Mouse (Mus musculus): ENCODE results near the gene Ddi2. TPM values are rescaled to one million over a fixed set of nuclear protein-coding genes. Genes with fewer than 3 reads are reported as not detected.

The Ddi2 gene
- total RNA-seq, 1 experiment from 2014 or later, result 30.6 TPM

- ATAC-seq (replicated peaks; ENCODE audit: low read depth, poor library complexity, severe bottlenecking), result no peak
These were observed 14.2 kb downstream of the Ddi2 start for GRCm38 (mm10) chr4:141708971-141709370.

GRCm38 (mm10) chr4:141708005-141708404 is 15.2 kb downstream of the Ddi2 start:
- ATAC-seq (replicated peaks; ENCODE audit: low read depth, poor library complexity, severe bottlenecking), result no peak

GRCm38 (mm10) chr4:141705331-141705730 is 17.9 kb downstream of the Ddi2 start:
- ATAC-seq (replicated peaks; ENCODE audit: low read depth, poor library complexity, severe bottlenecking), result no peak

- ATAC-seq (replicated peaks; ENCODE audit: low read depth, poor library complexity, severe bottlenecking), result no peak
These were observed 18.6 kb downstream of the Ddi2 start for GRCm38 (mm10) chr4:141704625-141705024.

GRCm38 (mm10) chr4:141694719-141695118 is 28.5 kb downstream of the Ddi2 start:
- no peak for ATAC-seq (replicated peaks; ENCODE audit: low read depth, poor library complexity, severe bottlenecking)

GRCm38 (mm10) chr4:141688505-141688904 is 34.7 kb downstream of the Ddi2 start:
- 0 out of 2 replicates have a peak, but pooled peaks have one; percentile 47 for ATAC-seq (replicated peaks; ENCODE audit: low read depth, poor library complexity, severe bottlenecking)

- ATAC-seq (replicated peaks; ENCODE audit: low read depth, poor library complexity, severe bottlenecking), result no peak
These were observed 36.7 kb downstream of the Ddi2 start for GRCm38 (mm10) chr4:141686525-141686924.

GRCm38 (mm10) chr4:141686093-141686492 is 37.1 kb downstream of the Ddi2 start:
- ATAC-seq (replicated peaks; ENCODE audit: low read depth, poor library complexity, severe bottlenecking), result no peak

GRCm38 (mm10) chr4:141685499-141685898 is 37.7 kb downstream of the Ddi2 start, which contains the start of gene Rsc1a1:
Gene Rsc1a1, minus strand, starts transcription at chr4:141685599.
- ATAC-seq (replicated peaks; ENCODE audit: low read depth, poor library complexity, severe bottlenecking), result no peak

GRCm38 (mm10) chr4:141682706-141683230 is 40.5 kb downstream of the Ddi2 start:
- ATAC-seq (replicated peaks; ENCODE audit: low read depth, poor library complexity, severe bottlenecking), result no peak

- ATAC-seq (replicated peaks; ENCODE audit: low read depth, poor library complexity, severe bottlenecking), result no peak
These were observed 41.5 kb downstream of the Ddi2 start for GRCm38 (mm10) chr4:141681767-141682166.

- no peak for ATAC-seq (replicated peaks; ENCODE audit: low read depth, poor library complexity, severe bottlenecking)
These were observed 42.3 kb downstream of the Ddi2 start for GRCm38 (mm10) chr4:141680892-141681291.

GRCm38 (mm10) chr4:141679016-141679415 is 44.2 kb downstream of the Ddi2 start:
- no peak for ATAC-seq (replicated peaks; ENCODE audit: low read depth, poor library complexity, severe bottlenecking)

GRCm38 (mm10) chr4:141676462-141676979 is 46.7 kb downstream of the Ddi2 start:
- ATAC-seq (replicated peaks; ENCODE audit: low read depth, poor library complexity, severe bottlenecking), result no peak

GRCm38 (mm10) chr4:141672325-141672724 is 50.9 kb downstream of the Ddi2 start:
- no peak for ATAC-seq (replicated peaks; ENCODE audit: low read depth, poor library complexity, severe bottlenecking)

GRCm38 (mm10) chr4:141671389-141671788 is 51.8 kb downstream of the Ddi2 start:
- ATAC-seq (replicated peaks; ENCODE audit: low read depth, poor library complexity, severe bottlenecking), result no peak

GRCm38 (mm10) chr4:141669898-141670712 is 53.1 kb downstream of the Ddi2 start:
- ATAC-seq (replicated peaks; ENCODE audit: low read depth, poor library complexity, severe bottlenecking), result peak; percentile 77

- no peak for ATAC-seq (replicated peaks; ENCODE audit: low read depth, poor library complexity, severe bottlenecking)
These were observed 58.4 kb downstream of the Ddi2 start, which contains the start of gene Plekhm2 for GRCm38 (mm10) chr4:141664799-141665198. Gene Plekhm2, minus strand, starts transcription at chr4:141664899.

GRCm38 (mm10) chr4:141664011-141664745 is 59.0 kb downstream of the Ddi2 start:
- peak; percentile 82 for ATAC-seq (replicated peaks; ENCODE audit: low read depth, poor library complexity, severe bottlenecking)

- 0 out of 2 replicates have a peak, but pooled peaks have one; percentile 30 for ATAC-seq (replicated peaks; ENCODE audit: low read depth, poor library complexity, severe bottlenecking)
These were observed 59.9 kb downstream of the Ddi2 start for GRCm38 (mm10) chr4:141663122-141663931.
